Mouse (Mus musculus): ENCODE results near the gene Dmkn. TPM values are rescaled to one million over a fixed set of nuclear protein-coding genes. Genes with fewer than 3 reads are reported as not detected.
A peak's percentile ranks its signal among the peaks of the same experiment; 100 is the strongest.

The Dmkn gene
- polyA plus RNA-seq, 1 experiment from 2014 or later, result 2.4 TPM

- no peaks in the 10 kb centered on the region for H3K4me1 ChIP-seq (ENCODE audit: insufficient read depth)
- no peak overlapping the region for H3K4me2 ChIP-seq
- no peaks in the 10 kb centered on the region for H3K27me3 ChIP-seq (ENCODE audit: insufficient read depth, low read length)
- ATAC-seq (ENCODE audit: insufficient read depth) (no peak), DNase-seq (no peak)
- no peaks in the 10 kb centered on the region for H3K9me3 ChIP-seq (ENCODE audit: low read depth, low read length)
- no peak overlapping the region for H3K4me3 ChIP-seq (ENCODE audit: low read depth, low read length)
- H3K27ac ChIP-seq (ENCODE audit: low read depth), result no peak overlapping the region
- H3K36me3 ChIP-seq (ENCODE audit: insufficient read depth), result no peaks in the 10 kb centered on the region
- no peak overlapping the region for H3K9ac ChIP-seq
- no peak for TF ChIP-seq CTCF (IDR thresholded peaks at IDR 0.05; ENCODE audit: low read depth)
Measured at GRCm38 (mm10) chr7:30794921-30795320, 31.4 kb downstream of the Dmkn start.

GRCm38 (mm10) chr7:30796790-30797189, 33.2 kb downstream of the Dmkn start:
- ATAC-seq (ENCODE audit: insufficient read depth) (no peak), DNase-seq (no peak)
- Histone ChIP-seq H3K27ac (ENCODE audit: low read depth) (no peak overlapping the region), H3K36me3 (ENCODE audit: insufficient read depth) (no peaks in the 10 kb centered on the region), H3K27me3 (ENCODE audit: insufficient read depth, low read length) (no peaks in the 10 kb centered on the region), H3K4me1 (ENCODE audit: insufficient read depth) (no peaks in the 10 kb centered on the region), H3K9me3 (ENCODE audit: low read depth, low read length) (peaks cover 5% of the 10 kb centered on the region; the same call in 1 of the 2 replicates), H3K9ac (no peak overlapping the region), H3K4me2 (no peak overlapping the region), H3K4me3 (ENCODE audit: low read depth, low read length) (no peak overlapping the region)
- TF ChIP-seq CTCF (IDR thresholded peaks at IDR 0.05; ENCODE audit: low read depth), result no peak
- 87% methylated on average over 1 of the region's 1 CpGs for WGBS

GRCm38 (mm10) chr7:30800653-30801052, 37.1 kb downstream of the Dmkn start:
- DNase-seq, result no peak
- Histone ChIP-seq H3K36me3 (ENCODE audit: insufficient read depth) (no peaks in the 10 kb centered on the region), H3K4me2 (no peak overlapping the region), H3K27me3 (ENCODE audit: insufficient read depth, low read length) (no peaks in the 10 kb centered on the region), H3K9me3 (ENCODE audit: low read depth, low read length) (peaks cover 5% of the 10 kb centered on the region; the same call in 1 of the 2 replicates), H3K9ac (no peak overlapping the region), H3K27ac (ENCODE audit: low read depth) (no peak overlapping the region), H3K4me3 (ENCODE audit: low read depth, low read length) (no peak overlapping the region), H3K4me1 (ENCODE audit: insufficient read depth) (no peaks in the 10 kb centered on the region)
- ATAC-seq (ENCODE audit: insufficient read depth), result no peak
- TF ChIP-seq CTCF (IDR thresholded peaks at IDR 0.05; ENCODE audit: low read depth), result peak; percentile 31; the same call in 1 of the 2 replicates

- H3K9me3 ChIP-seq (ENCODE audit: low read depth, low read length), result peaks cover 5% of the 10 kb centered on the region; the same call in 1 of the 2 replicates
- H3K27me3 ChIP-seq (ENCODE audit: insufficient read depth, low read length), result no peaks in the 10 kb centered on the region
- H3K4me3 ChIP-seq (ENCODE audit: low read depth, low read length), result no peak overlapping the region
- H3K36me3 ChIP-seq (ENCODE audit: insufficient read depth), result no peaks in the 10 kb centered on the region
- H3K9ac ChIP-seq, result no peak overlapping the region
- no peaks in the 10 kb centered on the region for H3K4me1 ChIP-seq (ENCODE audit: insufficient read depth)
- DNase-seq, result no peak
- 93% methylated on average over 3 of the region's 3 CpGs for WGBS
- H3K4me2 ChIP-seq, result no peak overlapping the region
- no peak overlapping the region for H3K27ac ChIP-seq (ENCODE audit: low read depth)
- no peak for TF ChIP-seq CTCF (IDR thresholded peaks at IDR 0.05; ENCODE audit: low read depth)
- ATAC-seq (ENCODE audit: insufficient read depth), result no peak
Measured at GRCm38 (mm10) chr7:30803256-30803655, 39.7 kb downstream of the Dmkn start.

- DNase-seq, result peak; percentile 52
- H3K27ac ChIP-seq (ENCODE audit: low read depth), result peak overlapping the region; percentile 46
- no peaks in the 10 kb centered on the region for H3K4me1 ChIP-seq (ENCODE audit: insufficient read depth)
- H3K36me3 ChIP-seq (ENCODE audit: insufficient read depth), result no peaks in the 10 kb centered on the region
- H3K4me3 ChIP-seq (ENCODE audit: low read depth, low read length), result no peak overlapping the region
- peaks cover 5% of the 10 kb centered on the region; the same call in 1 of the 2 replicates for H3K9me3 ChIP-seq (ENCODE audit: low read depth, low read length)
- no peaks in the 10 kb centered on the region for H3K27me3 ChIP-seq (ENCODE audit: insufficient read depth, low read length)
- 73% methylated on average over 9 of the region's 9 CpGs for WGBS
- peak; percentile 11; the same call in 1 of the 2 replicates for TF ChIP-seq CTCF (IDR thresholded peaks at IDR 0.05; ENCODE audit: low read depth)
- no peak overlapping the region for H3K4me2 ChIP-seq
- ATAC-seq (ENCODE audit: insufficient read depth), result 0 out of 2 replicates have a peak, but pooled peaks have one; percentile 35
- no peak overlapping the region for H3K9ac ChIP-seq
Measured at GRCm38 (mm10) chr7:30804026-30804715, 40.6 kb downstream of the Dmkn start.

GRCm38 (mm10) chr7:30805924-30806323, 42.4 kb downstream of the Dmkn start:
- Histone ChIP-seq H3K27ac (ENCODE audit: low read depth) (no peak overlapping the region), H3K4me3 (ENCODE audit: low read depth, low read length) (no peak overlapping the region), H3K9me3 (ENCODE audit: low read depth, low read length) (no peaks in the 10 kb centered on the region), H3K4me1 (ENCODE audit: insufficient read depth) (no peaks in the 10 kb centered on the region), H3K4me2 (no peak overlapping the region), H3K27me3 (ENCODE audit: insufficient read depth, low read length) (no peaks in the 10 kb centered on the region), H3K36me3 (ENCODE audit: insufficient read depth) (no peaks in the 10 kb centered on the region), H3K9ac (no peak overlapping the region)
- ATAC-seq (ENCODE audit: insufficient read depth) (no peak), DNase-seq (peak; percentile 17)
- peak; percentile 45; the same call in 1 of the 2 replicates for TF ChIP-seq CTCF (IDR thresholded peaks at IDR 0.05; ENCODE audit: low read depth)
- WGBS, result 48% methylated on average over 6 of the region's 6 CpGs

- DNase-seq, result peak; percentile 16
- H3K9me3 ChIP-seq (ENCODE audit: low read depth, low read length), result no peaks in the 10 kb centered on the region
Measured at GRCm38 (mm10) chr7:30810319-30810718, 46.8 kb downstream of the Dmkn start.

More at GRCm38 (mm10) chr7:30810319-30810718, 46.8 kb downstream of the Dmkn start:
- Histone ChIP-seq H3K4me1 (ENCODE audit: insufficient read depth) (0 out of 2 replicates have a peak, but pooled peaks cover 3% of the 10 kb centered on the region), H3K27ac (ENCODE audit: low read depth) (no peak overlapping the region), H3K4me3 (ENCODE audit: low read depth, low read length) (no peak overlapping the region), H3K4me2 (no peak overlapping the region), H3K36me3 (ENCODE audit: insufficient read depth) (no peaks in the 10 kb centered on the region), H3K27me3 (ENCODE audit: insufficient read depth, low read length) (no peaks in the 10 kb centered on the region), H3K9ac (no peak overlapping the region)
- peak; percentile 31; the same call in 1 of the 2 replicates for TF ChIP-seq CTCF (IDR thresholded peaks at IDR 0.05; ENCODE audit: low read depth)
- WGBS, result 53% methylated on average over 6 of the region's 6 CpGs
- ATAC-seq (ENCODE audit: insufficient read depth), result no peak
